Mouse (Mus musculus): ENCODE measurements around the gene Nrros. TPM values are rescaled to one million over a fixed set of nuclear protein-coding genes. Genes with fewer than 3 reads are reported as not detected.
"Not testable (repeated sequence)": the region's sequence is repeated elsewhere in the genome, so short reads cannot be mapped to it uniquely, and the experiment has no call there.

Gene Nrros
- total RNA-seq, 2 experiments from 2014 or later = 10.1 to 12.4 TPM

- no peak for DNase-seq (ENCODE audit: low spot score in 2 of 2)
Observed at GRCm38 (mm10) chr16:32116186-32116585, 49.2 kb downstream of the Nrros start.

GRCm38 (mm10) chr16:32115781-32116180 lies 49.6 kb downstream of the Nrros start:
- DNase-seq (ENCODE audit: low spot score in 2 of 2) = no peak

- peak; percentile 45 to 88 for DNase-seq (ENCODE audit: low spot score in 2 of 2)
Observed at GRCm38 (mm10) chr16:32114968-32115695, 50.3 kb downstream of the Nrros start.

GRCm38 (mm10) chr16:32114406-32114805 lies 51.0 kb downstream of the Nrros start:
- DNase-seq (ENCODE audit: low spot score in 2 of 2) = no peak

GRCm38 (mm10) chr16:32113541-32114218 lies 51.7 kb downstream of the Nrros start:
- peak; percentile 35 to 60 for DNase-seq (ENCODE audit: low spot score in 2 of 2)

- DNase-seq (ENCODE audit: low spot score in 2 of 2) = peak in 1 of 2 experiments; percentile 53
Observed at GRCm38 (mm10) chr16:32110951-32111699, 54.3 kb downstream of the Nrros start.

- DNase-seq (ENCODE audit: low spot score in 2 of 2) = no peak
Observed at GRCm38 (mm10) chr16:32108578-32108977, 56.8 kb downstream of the Nrros start.

- DNase-seq (ENCODE audit: low spot score in 2 of 2) = no peak
Observed at GRCm38 (mm10) chr16:32108170-32108569, 57.2 kb downstream of the Nrros start.

GRCm38 (mm10) chr16:32107342-32108045 lies 57.9 kb downstream of the Nrros start:
- no peak for DNase-seq (ENCODE audit: low spot score in 2 of 2)

- no peak for DNase-seq (ENCODE audit: low spot score in 2 of 2)
Observed at GRCm38 (mm10) chr16:32105698-32106097, 59.7 kb downstream of the Nrros start.

GRCm38 (mm10) chr16:32102295-32102694 lies 63.1 kb downstream of the Nrros start:
- DNase-seq (ENCODE audit: low spot score in 2 of 2) = no peak

- peak; percentile 84 to 91 for DNase-seq (ENCODE audit: low spot score in 2 of 2)
Observed at GRCm38 (mm10) chr16:32099638-32100150, 65.7 kb downstream of the Nrros start, which contains the start of the genes Pigx and Cep19. Gene Pigx, minus strand, starts transcription at chr16:32099740. Gene Cep19, plus strand, starts transcription at chr16:32099800.

- DNase-seq (ENCODE audit: low spot score in 2 of 2) = no peak
Observed at GRCm38 (mm10) chr16:32098897-32099637, 66.3 kb downstream of the Nrros start.

- DNase-seq (ENCODE audit: low spot score in 2 of 2) = not testable (repeated sequence)
Observed at GRCm38 (mm10) chr16:32097757-32098156, 67.6 kb downstream of the Nrros start.

Other genes with a start within 250 kb of the Nrros start
- 10 to 100 TPM; 19.4 to 23.3 TPM for gene Pigz, start 231.7 kb downstream of the Nrros start, total RNA-seq (2021)
- 10 to 100 TPM; 41.2 to 41.5 TPM for gene 0610012G03Rik, start 217.1 kb downstream of the Nrros start, total RNA-seq (2021)
- 10 to 100 TPM; 51.4 to 53.4 TPM for gene Ncbp2, start 217.1 kb downstream of the Nrros start, total RNA-seq (2021)
- gene Senp5, start 162.3 kb downstream of the Nrros start, total RNA-seq (2021) = 10 to 100 TPM; 37.7 to 39.0 TPM
- gene Pak2, start 86.3 kb downstream of the Nrros start, total RNA-seq (2021) = 10 to 100 TPM; 28.7 to 29.8 TPM
- gene Pigx, start 65.9 kb downstream of the Nrros start, total RNA-seq (2021) = 10 to 100 TPM; 23.4 to 25.2 TPM
- 10 to 100 TPM; 65.8 to 66.3 TPM for gene Cep19, start 65.8 kb downstream of the Nrros start, total RNA-seq (2021)
- gene Bex6, start 14.2 kb upstream of the Nrros start, total RNA-seq (2021) = not detected
- gene Fbxo45, start 81.6 kb upstream of the Nrros start, total RNA-seq (2021) = 10 to 100 TPM; 46.3 to 47.5 TPM
- gene Wdr53, start 81.6 kb upstream of the Nrros start, total RNA-seq (2021) = 10 to 100 TPM; 13.2 to 14.0 TPM
- under 1 TPM; 0.30 to 0.45 TPM for gene Smco1, start 105.9 kb upstream of the Nrros start, total RNA-seq (2021)
- gene Rnf168, start 111.9 kb upstream of the Nrros start, total RNA-seq (2021) = 10 to 100 TPM; 26.7 to 30.9 TPM
- 10 to 100 TPM; 46.4 to 52.4 TPM for gene Ubxn7, start 166.7 kb upstream of the Nrros start, total RNA-seq (2021)
- not detected for gene Tm4sf19, start 234.9 kb upstream of the Nrros start, total RNA-seq (2021)

Data from layer of hippocampus, adult 18-20 months (tissue).